Mouse (Mus musculus) forebrain, embryonic 14.5 days (tissue): ENCODE results near the gene Pidd1. TPM values are rescaled to one million over a fixed set of nuclear protein-coding genes. Genes with fewer than 3 reads are reported as not detected.

Experiments used
- ATAC-seq: fragments of 200-750 bp; cut with Nextera tagmentation; 2 replicates; pipeline ENCODE4 v1.8.0; 2017; ENCODE audit warnings: mild to moderate bottlenecking, moderate library complexity
- DNase-seq: peaks from one replicate; pipeline ENCODE4 v3.0.0-alpha.2; 2015; ENCODE audit warnings: low spot score
- H3K27ac ChIP-seq: fragments of 300-500 bp; sonication (generic); 2 replicates; pipeline ENCODE4 v1.5.1; 2014; ENCODE audit warnings: low read depth, mild to moderate bottlenecking, control low read depth, low read length, moderate library complexity
- H3K27me3 ChIP-seq: fragments of 300-500 bp; sonication (generic); replicated peaks from 2 replicates; pipeline ENCODE4 v1.6.1; 2014; ENCODE audit warnings: low read length, control low read depth, mixed read lengths; ENCODE audit not compliant: control insufficient read depth, insufficient read depth
- H3K36me3 ChIP-seq: fragments of 300-500 bp; sonication (generic); 2 replicates; pipeline ENCODE4 v1.6.1; 2014; ENCODE audit warnings: low read length, control low read depth; ENCODE audit not compliant: control insufficient read depth, insufficient read depth
- H3K4me1 ChIP-seq: fragments of 300-500 bp; sonication (generic); 2 replicates; pipeline ENCODE4 v1.6.1; 2014; ENCODE audit warnings: antibody characterized with exemption, low read length, control low read depth; ENCODE audit not compliant: control insufficient read depth, insufficient read depth
- H3K4me2 ChIP-seq: fragments of 300-500 bp; sonication (generic); 2 replicates; pipeline ENCODE4 v1.6.1; 2014; ENCODE audit warnings: mild to moderate bottlenecking, control low read depth, low read length
- H3K4me3 ChIP-seq: fragments of 300-500 bp; sonication (generic); 2 replicates; pipeline ENCODE4 v1.5.1; 2014; ENCODE audit warnings: low read depth, low read length, control low read depth
- H3K9ac ChIP-seq: fragments of 300-500 bp; sonication (generic); 2 replicates; pipeline ENCODE4 v1.6.1; 2014; ENCODE audit warnings: mild to moderate bottlenecking, low read length, control low read depth, moderate library complexity
- H3K9me3 ChIP-seq: fragments of 300-500 bp; sonication (generic); replicated peaks from 2 replicates; pipeline ENCODE4 v1.6.1; 2016; ENCODE audit warnings: low read length, control low read depth, mixed read lengths; ENCODE audit not compliant: control insufficient read depth
- WGBS: fragments of 180-500 bp; shearing (Covaris S2); extraction: QIAGEN DNeasy Blood & Tissue Kit; methylation state at CpG from one replicate; pipeline ENCODE4 v1.1.7; 2014; 5-methylcytosine and 5-hydroxymethylcytosine counted together
- polyA plus RNA-seq: library from polyadenylated mRNA; unstranded; fragments of >200 nt; fragmentation: Nextera tagmentation; extraction: Ambion mirVana; gene quantifications from 2 replicates; pipeline ENCODE4 v1.2.1, GENCODE M21; 2014

The Pidd1 gene
- polyA plus RNA-seq, 1 experiment from 2014 or later = 5.6 TPM

- no peak overlapping the region for H3K9ac ChIP-seq
- H3K27me3 ChIP-seq = no peaks in the 10 kb centered on the region
- H3K4me1 ChIP-seq = peaks cover 14% of the 10 kb centered on the region
Observed at GRCm38 (mm10) chr7:141483114-141483653, 39.4 kb upstream of the Pidd1 start.

GRCm38 (mm10) chr7:141482531-141483024 is 38.8 kb upstream of the Pidd1 start:
- WGBS = 2% methylated on average over 11 of the region's 11 CpGs
- Histone ChIP-seq H3K9ac (peak overlapping the region; percentile 73), H3K9me3 (no peaks in the 10 kb centered on the region), H3K4me2 (peak overlapping the region; percentile 89), H3K36me3 (no peaks in the 10 kb centered on the region), H3K27ac (no peak overlapping the region), H3K4me1 (peaks cover 14% of the 10 kb centered on the region), H3K4me3 (peak overlapping the region; percentile 60), H3K27me3 (no peaks in the 10 kb centered on the region)
- ATAC-seq = no peak; the same call in 1 of the 2 replicates
- no peak for DNase-seq

More at GRCm38 (mm10) chr7:141483114-141483653, 39.4 kb upstream of the Pidd1 start:
- H3K36me3 ChIP-seq = no peaks in the 10 kb centered on the region
- H3K27ac ChIP-seq = no peak overlapping the region
- no peak for DNase-seq
- WGBS = 79% methylated on average over 6 of the region's 6 CpGs
- ATAC-seq = no peak
- H3K4me2 ChIP-seq = peak overlapping the region; percentile 89; the same call in 1 of the 2 replicates
- no peak overlapping the region for H3K4me3 ChIP-seq
- H3K9me3 ChIP-seq = no peaks in the 10 kb centered on the region

GRCm38 (mm10) chr7:141481498-141482401 is 37.9 kb upstream of the Pidd1 start:
- WGBS = under 1% methylated on average over 75 of the region's 81 CpGs
- H3K27ac ChIP-seq = no peak overlapping the region
- peak; percentile 56 for DNase-seq
- H3K4me1 ChIP-seq = peaks cover 14% of the 10 kb centered on the region
- H3K9me3 ChIP-seq = no peaks in the 10 kb centered on the region
- no peaks in the 10 kb centered on the region for H3K36me3 ChIP-seq
- H3K4me2 ChIP-seq = peak overlapping the region; percentile 89
- ATAC-seq = peak; percentile 67
- peak overlapping the region; percentile 60 for H3K4me3 ChIP-seq
- H3K27me3 ChIP-seq = no peaks in the 10 kb centered on the region
- peak overlapping the region; percentile 73 for H3K9ac ChIP-seq

GRCm38 (mm10) chr7:141480842-141481497 is 37.1 kb upstream of the Pidd1 start:
- Histone ChIP-seq H3K9me3 (no peaks in the 10 kb centered on the region), H3K4me2 (peak overlapping the region; percentile 89), H3K36me3 (no peaks in the 10 kb centered on the region), H3K27ac (no peak overlapping the region), H3K9ac (peak overlapping the region; percentile 73; the same call in 1 of the 2 replicates), H3K27me3 (no peaks in the 10 kb centered on the region), H3K4me3 (peak overlapping the region; percentile 60; the same call in 1 of the 2 replicates), H3K4me1 (peaks cover 14% of the 10 kb centered on the region)
- WGBS = 9% methylated on average over 10 of the region's 10 CpGs
- DNase-seq = peak; percentile 83
- ATAC-seq = peak; percentile 60

GRCm38 (mm10) chr7:141478270-141478748 is 34.5 kb upstream of the Pidd1 start:
- 84% methylated on average over 5 of the region's 5 CpGs for WGBS
- Histone ChIP-seq H3K4me3 (no peak overlapping the region), H3K4me2 (no peak overlapping the region), H3K27ac (no peak overlapping the region), H3K4me1 (peaks cover 19% of the 10 kb centered on the region), H3K27me3 (no peaks in the 10 kb centered on the region), H3K9me3 (no peaks in the 10 kb centered on the region), H3K9ac (no peak overlapping the region), H3K36me3 (no peaks in the 10 kb centered on the region)
- no peak for DNase-seq
- no peak for ATAC-seq

- Histone ChIP-seq H3K27me3 (no peaks in the 10 kb centered on the region), H3K36me3 (peaks cover 3% of the 10 kb centered on the region), H3K4me1 (peaks cover 19% of the 10 kb centered on the region), H3K4me3 (no peak overlapping the region), H3K9ac (no peak overlapping the region), H3K27ac (no peak overlapping the region), H3K4me2 (no peak overlapping the region), H3K9me3 (no peaks in the 10 kb centered on the region)
- 78% methylated on average over 4 of the region's 4 CpGs for WGBS
- DNase-seq = no peak
- ATAC-seq = no peak
Observed at GRCm38 (mm10) chr7:141477578-141478269, 33.9 kb upstream of the Pidd1 start.

- ATAC-seq = no peak
- DNase-seq = no peak
- Histone ChIP-seq H3K4me3 (no peak overlapping the region), H3K27me3 (no peaks in the 10 kb centered on the region), H3K4me2 (no peak overlapping the region), H3K27ac (0 out of 2 replicates have a peak overlapping the region, but pooled peaks have one; percentile 14), H3K9me3 (no peaks in the 10 kb centered on the region), H3K36me3 (peaks cover 10% of the 10 kb centered on the region), H3K4me1 (peaks cover 17% of the 10 kb centered on the region), H3K9ac (no peak overlapping the region)
- WGBS = 24% methylated on average over 7 of the region's 7 CpGs
Observed at GRCm38 (mm10) chr7:141476981-141477370, 33.2 kb upstream of the Pidd1 start.
